Mouse (Mus musculus) cerebellum, adult 9-11 months (tissue): ENCODE results near the gene Nhsl2.

ENCODE experiments used
- DNase-seq: peaks from one replicate; pipeline ENCODE4 v3.0.0; 2022

Gene Nhsl2

GRCm38 (mm10) chrX:101986657-101987367, 137.6 kb downstream of the Nhsl2 start:
- DNase-seq, result no peak

- DNase-seq, result peak; percentile 59
These were observed 144.8 kb downstream of the Nhsl2 start for GRCm38 (mm10) chrX:101993841-101994571.

DNA sequence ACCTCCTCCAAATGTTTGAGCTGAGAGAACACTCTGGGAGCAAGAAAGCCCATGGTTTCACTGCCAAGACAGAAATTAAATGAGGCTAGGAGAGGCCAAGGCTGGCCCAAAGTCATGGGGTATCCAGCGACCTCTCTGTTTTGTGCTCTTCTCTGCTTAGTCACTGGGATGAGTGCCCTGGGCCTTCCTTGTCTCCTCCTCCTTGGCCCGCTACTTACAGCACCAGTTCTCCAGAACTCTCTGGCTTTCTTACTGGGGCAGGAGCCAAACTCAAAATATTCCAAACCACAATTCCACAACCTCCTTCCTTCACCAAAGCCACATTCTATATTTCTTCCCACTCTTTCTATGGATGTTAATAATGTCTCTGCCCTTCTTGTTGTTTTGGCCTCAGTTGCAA, 147.5 kb downstream of the Nhsl2 start:
- DNase-seq, result no peak

- DNase-seq, result peak; percentile 86
These were observed 154.6 kb downstream of the Nhsl2 start for GRCm38 (mm10) chrX:102003632-102004315.

DNA sequence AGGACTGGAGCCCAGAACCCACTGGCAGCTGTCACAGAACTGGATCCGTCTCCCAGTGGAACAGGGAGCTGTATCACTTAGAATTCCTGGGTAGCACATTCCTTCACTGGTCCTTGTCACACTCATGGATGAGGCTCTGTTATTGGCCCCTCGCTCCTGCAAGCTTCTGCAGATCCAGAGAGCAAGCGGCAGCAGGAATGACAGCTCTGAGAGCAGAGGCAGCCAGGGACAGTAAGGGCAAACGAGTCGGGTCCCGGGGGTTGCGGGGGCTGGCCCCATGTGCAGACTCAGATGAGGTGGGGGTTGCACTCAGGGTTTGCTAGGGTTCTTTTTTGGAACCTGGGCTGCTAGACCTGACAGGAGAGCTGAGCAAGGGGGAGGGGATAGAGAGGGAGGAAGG, 155.2 kb downstream of the Nhsl2 start:
- DNase-seq, result no peak

DNA sequence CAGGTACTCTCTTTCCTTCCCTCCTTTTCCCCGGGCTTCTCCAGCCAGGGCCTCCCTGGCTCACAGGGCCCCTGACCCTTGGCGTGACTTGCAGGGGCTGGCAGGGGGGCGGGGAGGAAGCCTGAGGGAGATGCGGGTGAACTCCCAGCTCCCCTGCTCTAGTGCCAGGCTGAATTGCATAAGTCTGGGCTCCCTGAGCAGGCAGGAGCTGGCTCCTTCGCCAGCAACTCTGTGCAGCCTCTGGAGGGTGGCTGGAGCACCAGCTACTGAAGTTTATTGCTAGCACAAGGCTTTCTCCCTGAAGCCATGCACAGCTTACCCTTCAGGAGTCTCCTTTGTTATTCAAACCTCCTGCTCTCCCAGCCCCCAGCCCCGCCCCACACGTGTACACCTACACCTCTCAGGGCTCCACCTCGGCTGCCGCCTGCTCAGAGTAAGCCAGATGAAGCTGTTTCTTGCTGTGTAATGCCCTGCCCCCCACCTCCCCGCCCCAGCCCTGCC, 156.0 kb downstream of the Nhsl2 start:
- DNase-seq, result no peak

- no peak for DNase-seq
These were observed 158.8 kb downstream of the Nhsl2 start for GRCm38 (mm10) chrX:102007935-102008334.

GRCm38 (mm10) chrX:102017213-102017923, 168.2 kb downstream of the Nhsl2 start:
- no peak for DNase-seq

- DNase-seq, result no peak
These were observed 169.7 kb downstream of the Nhsl2 start for GRCm38 (mm10) chrX:102018890-102019289.

DNA sequence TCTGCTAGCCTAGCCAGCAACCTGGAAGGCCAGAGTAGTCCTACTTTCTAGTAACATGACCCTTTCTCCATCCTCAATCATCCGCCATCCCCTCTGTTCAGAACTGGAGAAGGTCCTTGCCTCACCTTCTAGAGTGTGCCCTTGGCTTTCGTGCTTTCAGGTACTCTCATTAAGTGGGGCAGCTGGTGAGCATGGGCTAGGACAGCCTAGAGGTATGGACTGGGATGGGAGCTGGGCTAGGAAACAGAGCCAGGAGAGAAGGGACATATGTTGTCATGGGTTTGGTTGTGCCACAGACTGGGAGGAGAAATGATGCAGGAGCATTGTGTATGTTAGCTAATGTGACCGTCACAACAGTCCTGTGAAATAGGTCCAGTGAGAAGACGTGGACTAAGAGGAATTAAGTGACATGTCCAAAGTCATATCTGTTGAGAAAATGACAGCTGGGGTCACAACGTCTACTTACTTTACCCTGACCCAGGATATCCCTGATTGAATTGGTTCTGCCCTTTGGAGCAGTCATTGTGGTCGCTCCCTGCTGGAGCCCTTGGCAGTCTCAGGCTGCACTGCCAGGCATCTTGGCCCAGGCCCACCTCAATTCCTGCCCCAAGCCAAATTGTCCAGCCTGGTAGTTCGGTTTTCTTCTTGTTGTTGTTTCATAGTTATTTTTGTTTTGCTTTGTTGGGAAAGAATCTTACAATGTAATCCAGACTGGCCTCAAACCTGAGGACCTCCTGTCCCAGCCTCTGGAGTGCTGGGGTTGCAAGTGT, 170.5 kb downstream of the Nhsl2 start:
- peak; percentile 39 for DNase-seq

- DNase-seq, result no peak
These were observed 175.8 kb downstream of the Nhsl2 start for GRCm38 (mm10) chrX:102024976-102025375.

- DNase-seq, result no peak
These were observed 182.7 kb downstream of the Nhsl2 start for GRCm38 (mm10) chrX:102031851-102032250.

DNA sequence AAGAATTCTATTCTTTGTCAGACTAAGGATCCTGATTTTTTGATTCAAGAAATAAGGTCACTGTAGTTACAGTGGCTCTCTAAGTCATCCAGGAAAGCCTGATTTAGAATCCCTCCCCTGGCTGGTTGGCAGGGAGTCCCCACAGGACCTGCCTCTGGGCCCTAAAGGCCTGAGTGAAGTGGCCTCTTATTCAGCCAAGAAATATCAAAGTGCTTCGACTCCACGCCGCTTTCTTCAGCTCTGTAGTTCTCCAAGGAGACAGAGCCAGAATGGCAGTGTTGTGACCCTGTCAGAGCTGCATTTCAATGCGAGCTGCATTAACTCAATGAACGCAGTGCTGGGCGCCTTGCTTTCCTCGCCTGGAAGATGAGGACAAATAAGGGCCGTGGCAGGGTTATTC, 183.2 kb downstream of the Nhsl2 start:
- no peak for DNase-seq

GRCm38 (mm10) chrX:102033566-102033965, 184.4 kb downstream of the Nhsl2 start:
- DNase-seq, result no peak

DNA sequence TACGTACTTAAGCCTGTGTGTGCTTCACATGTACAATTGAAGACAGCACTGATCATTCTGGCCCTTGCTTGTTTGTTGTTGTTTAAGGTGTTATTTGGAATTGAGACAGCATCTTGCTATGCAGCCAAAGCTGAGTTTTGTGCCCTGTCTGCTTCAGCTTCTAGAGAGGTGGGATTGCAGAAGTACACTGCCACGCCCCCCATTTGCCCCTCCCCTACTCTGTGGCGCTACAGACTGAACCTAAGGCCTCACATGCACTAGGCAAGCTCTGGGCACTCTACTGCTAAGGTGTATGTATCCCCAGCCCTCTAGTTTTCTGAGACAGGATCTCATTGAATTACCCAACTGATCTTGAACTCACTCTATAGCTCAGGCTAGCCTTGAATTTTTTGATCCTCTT, 186.5 kb downstream of the Nhsl2 start:
- DNase-seq, result no peak

- no peak for DNase-seq
These were observed 187.7 kb downstream of the Nhsl2 start for GRCm38 (mm10) chrX:102036866-102037361.

DNA sequence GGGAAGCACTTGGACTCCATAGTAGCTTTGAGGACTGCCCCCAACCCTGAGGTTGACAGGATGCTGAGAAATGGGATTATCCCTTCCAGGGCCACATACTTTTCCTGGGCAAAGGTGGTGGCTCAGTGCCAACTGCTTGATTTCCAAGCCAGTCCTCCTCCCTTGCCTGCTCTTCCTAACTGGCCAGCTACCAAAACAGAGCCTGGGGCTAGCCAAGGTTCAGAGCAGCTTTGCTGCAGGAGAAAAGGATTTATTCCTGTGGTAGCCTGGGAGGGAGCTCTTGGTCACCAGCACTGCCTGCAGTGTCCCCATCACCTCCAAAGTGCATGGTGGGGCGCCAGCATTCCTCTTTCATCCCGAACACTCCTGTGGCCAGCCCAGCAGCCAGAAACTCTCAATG, 188.3 kb downstream of the Nhsl2 start:
- DNase-seq, result peak; percentile 80

DNA sequence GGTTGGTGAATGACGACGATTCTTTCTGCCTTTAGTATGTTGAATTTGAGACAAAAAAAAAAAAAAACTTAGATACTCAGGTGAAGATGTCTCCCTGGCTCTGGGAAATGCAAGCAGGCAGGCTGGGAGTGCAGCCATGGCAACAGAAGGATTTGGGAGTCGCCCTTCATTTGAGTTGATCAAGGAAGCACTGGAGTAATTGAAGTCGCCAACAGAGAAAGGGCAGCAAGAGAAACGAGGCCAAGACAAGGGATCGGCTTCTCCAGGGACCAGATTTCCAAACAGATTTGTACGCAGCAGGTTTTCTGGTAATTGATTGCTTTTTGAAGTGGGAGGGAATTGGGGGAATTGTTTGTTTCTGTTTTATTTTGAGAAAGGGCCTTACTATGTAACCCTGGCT, 192.4 kb downstream of the Nhsl2 start:
- peak; percentile 54 for DNase-seq

GRCm38 (mm10) chrX:102042386-102042785, 193.2 kb downstream of the Nhsl2 start:
- no peak for DNase-seq

- no peak for DNase-seq
These were observed 201.4 kb downstream of the Nhsl2 start for GRCm38 (mm10) chrX:102050552-102050951.

GRCm38 (mm10) chrX:102051225-102051624, 202.0 kb downstream of the Nhsl2 start:
- no peak for DNase-seq

GRCm38 (mm10) chrX:102053371-102053770, 204.2 kb downstream of the Nhsl2 start:
- DNase-seq, result no peak
